Mouse (Mus musculus) MEL (cell line): ENCODE measurements at regions not wholly inside any gene's neighbourhood (a gene's known extent, or its start where the extent isn't known, plus 50 kb on each side); places are given as distances from the start of the nearest gene placed in this dataset.

ENCODE experiments used
- DNase-seq: peaks from one replicate; pipeline ENCODE4 v3.0.0; 2011; ENCODE audit warnings: low read depth, low spot score
- H3K27ac ChIP-seq: 2 replicates; pipeline ENCODE4 v1.5.1; 2012; ENCODE audit warnings: low read depth, mild to moderate bottlenecking, control low read depth, low read length, moderate library complexity; ENCODE audit not compliant: control insufficient read depth
- H3K27me3 ChIP-seq, 2 experiments: fragments of 150-350 bp in 1 of 2; sonication (generic) in 1 of 2; 2 replicates each; pipeline ENCODE4 v1.6.1; 2012; ENCODE audit warnings: low read length in 2 of 2, mild to moderate bottlenecking in 2 of 2, improper control_type of control experiment in 1 of 2, moderate library complexity in 1 of 2; ENCODE audit not compliant: insufficient read depth in 2 of 2, control insufficient read depth in 1 of 2
- H3K36me3 ChIP-seq, 2 experiments: 2 replicates each; pipeline ENCODE4 v1.6.1; 2012 to 2014; ENCODE audit warnings: low read length in 2 of 2, improper control_type of control experiment in 1 of 2, inconsistent platforms in 1 of 2, mild to moderate bottlenecking in 1 of 2; ENCODE audit not compliant: insufficient read depth in 2 of 2, control insufficient read depth in 1 of 2
- H3K4me1 ChIP-seq, 2 experiments: fragments of 150-350 bp in 1 of 2; sonication (generic) in 1 of 2; 2 replicates each; pipeline ENCODE4 v1.6.1; 2012; ENCODE audit warnings: low read length in 2 of 2, improper control_type of control experiment in 1 of 2, mild to moderate bottlenecking in 1 of 2; ENCODE audit not compliant: insufficient read depth in 2 of 2, control insufficient read depth in 1 of 2
- H3K4me3 ChIP-seq, 2 experiments: fragments of 150-350 bp in 1 of 2; sonication (generic) in 1 of 2; 2 replicates each; pipeline ENCODE4 v1.5.1; 2012; ENCODE audit warnings: low read depth in 2 of 2, low read length in 2 of 2, mild to moderate bottlenecking in 2 of 2, moderate library complexity in 2 of 2, control low read depth in 1 of 2, improper control_type of control experiment in 1 of 2; ENCODE audit not compliant: control insufficient read depth in 1 of 2, insufficient read depth in 1 of 2
- H3K79me2 ChIP-seq: 2 replicates; pipeline ENCODE4 v1.6.1; 2012; ENCODE audit warnings: mild to moderate bottlenecking, low read length, moderate library complexity; ENCODE audit not compliant: control insufficient read depth, poor library complexity, insufficient read depth
- H3K9ac ChIP-seq: 2 replicates; pipeline ENCODE4 v1.6.1; 2012; ENCODE audit warnings: low read depth, mild to moderate bottlenecking, control low read depth, low read length, moderate library complexity; ENCODE audit not compliant: control insufficient read depth, poor library complexity, severe bottlenecking
- H3K9me3 ChIP-seq: fragments of 150-350 bp; sonication (generic); replicated peaks from 2 replicates; pipeline ENCODE4 v1.6.1; 2012; ENCODE audit warnings: mild to moderate bottlenecking, low read length, improper control_type of control experiment, moderate library complexity; ENCODE audit not compliant: insufficient read depth
- CHD1 ChIP-seq: IDR thresholded peaks from 2 replicates; pipeline ENCODE4 v1.6.1; 2012; ENCODE audit warnings: low read depth, mild to moderate bottlenecking, inconsistent platforms, low read length, improper control_type of control experiment
- CHD2 ChIP-seq: IDR thresholded peaks from 2 replicates; pipeline ENCODE4 v1.6.1; 2011; ENCODE audit warnings: low read length, improper control_type of control experiment
- CTCF ChIP-seq, 3 experiments: IDR thresholded peaks in 2 of 3; conservative IDR thresholded peaks in 1 of 3; 2 replicates each; pipeline ENCODE4 v1.5.1; 2011 to 2012; ENCODE audit warnings: low read length in 3 of 3, low read depth in 2 of 3, mild to moderate bottlenecking in 2 of 3, improper control_type of control experiment in 1 of 3, inconsistent platforms in 1 of 3, mixed read lengths in 1 of 3, moderate library complexity in 1 of 3; ENCODE audit not compliant: control insufficient read depth in 1 of 3, insufficient read depth in 1 of 3, poor library complexity in 1 of 3, severe bottlenecking in 1 of 3
- EP300 ChIP-seq, 2 experiments: IDR thresholded peaks; 2 replicates each; pipeline ENCODE4 v1.6.1; 2011; ENCODE audit warnings: improper control_type of control experiment in 2 of 2, low read length in 2 of 2, low read depth in 1 of 2, mild to moderate bottlenecking in 1 of 2
- ETS1 ChIP-seq: IDR thresholded peaks from 2 replicates; pipeline ENCODE4 v1.6.1; 2012; ENCODE audit warnings: low read depth, mild to moderate bottlenecking, inconsistent platforms, low read length, improper control_type of control experiment, moderate library complexity
- GABPA ChIP-seq: IDR thresholded peaks from 2 replicates; pipeline ENCODE4 v1.6.1; 2012; ENCODE audit warnings: low read depth, mild to moderate bottlenecking, inconsistent platforms, low read length, improper control_type of control experiment, moderate library complexity
- JUND ChIP-seq: IDR thresholded peaks from 2 replicates; pipeline ENCODE4 v1.6.1; 2011; ENCODE audit warnings: low read depth, mild to moderate bottlenecking, improper control_type of control experiment, low read length
- KAT2A ChIP-seq: conservative IDR thresholded peaks from 2 replicates; pipeline ENCODE4 v1.6.1; 2012; ENCODE audit warnings: low read depth, low read length, improper control_type of control experiment, inconsistent platforms
- MAX ChIP-seq: IDR thresholded peaks from 2 replicates; pipeline ENCODE4 v1.6.1; 2011; ENCODE audit warnings: low read length, improper control_type of control experiment
- MAZ ChIP-seq: IDR thresholded peaks from 2 replicates; pipeline ENCODE4 v1.6.1; 2012; ENCODE audit warnings: low read depth, mild to moderate bottlenecking, inconsistent platforms, low read length, improper control_type of control experiment
- MXI1 ChIP-seq: IDR thresholded peaks from 2 replicates; pipeline ENCODE4 v1.6.1; 2011; ENCODE audit warnings: mild to moderate bottlenecking, low read depth, low read length, improper control_type of control experiment
- MYB ChIP-seq: IDR thresholded peaks from 2 replicates; pipeline ENCODE4 v1.6.1; 2011; ENCODE audit warnings: mild to moderate bottlenecking, low read depth, low read length, improper control_type of control experiment
- MYC ChIP-seq: IDR thresholded peaks from 2 replicates; pipeline ENCODE4 v1.6.1; 2011; ENCODE audit warnings: low read depth, mild to moderate bottlenecking, low read length, improper control_type of control experiment, moderate library complexity
- NELFE ChIP-seq: IDR thresholded peaks from 2 replicates; pipeline ENCODE4 v1.6.1; 2011; ENCODE audit warnings: low read depth, low read length, improper control_type of control experiment
- POLR2A ChIP-seq, 2 experiments: IDR thresholded peaks; 2 replicates each; pipeline ENCODE4 v1.6.1; 2011 to 2012; ENCODE audit warnings: low read length in 2 of 2, mild to moderate bottlenecking in 2 of 2, control low read depth in 1 of 2, improper control_type of control experiment in 1 of 2, low read depth in 1 of 2, moderate library complexity in 1 of 2; ENCODE audit not compliant: control insufficient read depth in 1 of 2, insufficient read depth in 1 of 2, poor library complexity in 1 of 2
- POLR2AphosphoS2 ChIP-seq: IDR thresholded peaks from 2 replicates; pipeline ENCODE4 v1.6.1; 2011; ENCODE audit warnings: low read length, improper control_type of control experiment
- POLR2AphosphoS5 ChIP-seq: IDR thresholded peaks from 2 replicates; pipeline ENCODE4 v1.6.1; 2012; ENCODE audit warnings: low read depth, borderline replicate concordance, mild to moderate bottlenecking, inconsistent platforms, low read length, moderate library complexity, mixed read lengths
- RAD21 ChIP-seq: IDR thresholded peaks from 2 replicates; pipeline ENCODE4 v1.6.1; 2011; ENCODE audit warnings: mild to moderate bottlenecking, low read depth, low read length, improper control_type of control experiment
- RCOR1 ChIP-seq: IDR thresholded peaks from 2 replicates; pipeline ENCODE4 v1.6.1; 2012; ENCODE audit warnings: low read depth, mild to moderate bottlenecking, inconsistent platforms, low read length, improper control_type of control experiment
- SIN3A ChIP-seq: IDR thresholded peaks from 2 replicates; pipeline ENCODE4 v1.6.1; 2012; ENCODE audit warnings: low read length, improper control_type of control experiment, inconsistent platforms
- SMC3 ChIP-seq: IDR thresholded peaks from 2 replicates; pipeline ENCODE4 v1.6.1; 2011; ENCODE audit warnings: low read depth, low read length, improper control_type of control experiment
- TAL1 ChIP-seq: IDR thresholded peaks from 2 replicates; pipeline ENCODE4 v1.6.1; 2012; ENCODE audit warnings: mild to moderate bottlenecking, inconsistent platforms, low read length, moderate library complexity, mixed read lengths
- TBP ChIP-seq: IDR thresholded peaks from 2 replicates; pipeline ENCODE4 v1.8.0; 2011; ENCODE audit warnings: low read depth, low read length, improper control_type of control experiment
- TCF12 ChIP-seq: IDR thresholded peaks from 2 replicates; pipeline ENCODE4 v1.6.1; 2014; ENCODE audit warnings: low read depth, mild to moderate bottlenecking, inconsistent platforms, low read length, improper control_type of control experiment, moderate library complexity
- USF1 ChIP-seq: IDR thresholded peaks from 2 replicates; pipeline ENCODE4 v1.6.1; 2014; ENCODE audit warnings: low read depth, mild to moderate bottlenecking, inconsistent platforms, low read length, improper control_type of control experiment, moderate library complexity
- USF2 ChIP-seq, 2 experiments: IDR thresholded peaks; 2 replicates each; pipeline ENCODE4 v1.6.1; 2011 to 2012; ENCODE audit warnings: improper control_type of control experiment in 2 of 2, low read length in 2 of 2, borderline replicate concordance in 1 of 2, inconsistent platforms in 1 of 2, low read depth in 1 of 2, mild to moderate bottlenecking in 1 of 2; ENCODE audit not compliant: insufficient read depth in 1 of 2
- ZKSCAN1 ChIP-seq: IDR thresholded peaks from 2 replicates; pipeline ENCODE4 v1.6.1; 2012; ENCODE audit warnings: low read depth, mild to moderate bottlenecking, inconsistent platforms, low read length, improper control_type of control experiment, moderate library complexity
- ZMIZ1 ChIP-seq: IDR thresholded peaks from 2 replicates; pipeline ENCODE4 v1.6.1; 2012; ENCODE audit warnings: low read depth, mild to moderate bottlenecking, inconsistent platforms, low read length, improper control_type of control experiment, moderate library complexity
- ZNF384 ChIP-seq: IDR thresholded peaks from 2 replicates; pipeline ENCODE4 v1.6.1; 2012; ENCODE audit warnings: low read depth, mild to moderate bottlenecking, inconsistent platforms, low read length, improper control_type of control experiment

- TF ChIP-seq ETS1, result no peak
- no peak for TF ChIP-seq ZKSCAN1
- TF ChIP-seq NELFE, result no peak
- TF ChIP-seq EP300 (IDR thresholded peaks at IDR 0.05; ENCODE audit: low read depth in 1 of 2, low read length in 2 of 2), result no peak
- no peak for TF ChIP-seq MAX
- no peak for TF ChIP-seq ZNF384
- no peak for TF ChIP-seq MYC
- TF ChIP-seq CHD2, result no peak
- no peak for TF ChIP-seq TCF12
- no peak for TF ChIP-seq MAZ
- TF ChIP-seq USF1, result no peak
- no peak for TF ChIP-seq USF2 (IDR thresholded peaks at IDR 0.05; ENCODE audit: borderline replicate concordance in 1 of 2, insufficient read depth in 1 of 2, low read depth in 1 of 2, low read length in 2 of 2)
- no peak for TF ChIP-seq GABPA
- TF ChIP-seq TAL1, result no peak
- no peak for TF ChIP-seq POLR2AphosphoS2
- TF ChIP-seq MYB, result no peak
- no peak for TF ChIP-seq CHD1
- TF ChIP-seq POLR2AphosphoS5, result no peak
- no peak for TF ChIP-seq MXI1
- no peak for TF ChIP-seq ZMIZ1
- no peaks in the 10 kb centered on the region for H3K9me3 ChIP-seq
- no peak overlapping the region for H3K27ac ChIP-seq
- H3K4me3 ChIP-seq, result no peak overlapping the region
- H3K79me2 ChIP-seq, result no peaks in the 10 kb centered on the region
- no peak overlapping the region for H3K9ac ChIP-seq
- H3K36me3 ChIP-seq, result no peaks in the 10 kb centered on the region
- H3K4me1 ChIP-seq, result no peaks in the 10 kb centered on the region
- H3K27me3 ChIP-seq, result peaks cover 0 to 1% of the 10 kb centered on the region in 2 experiments; a peak in 1 of 4 replicates
- no peak for DNase-seq
These were observed 133.5 kb upstream of the Nampt start for GRCm38 (mm10) chr12:32685788-32686385.

GRCm38 (mm10) chr12:32689361-32689760 is 130.0 kb upstream of the Nampt start:
- TF ChIP-seq CTCF (IDR thresholded peaks at IDR 0.05 in 2 of 3, conservative IDR thresholded peaks at IDR 0.05 in 1 of 3; ENCODE audit: control insufficient read depth in 1 of 3, insufficient read depth in 1 of 3, low read depth in 2 of 3, low read length in 3 of 3, poor library complexity in 1 of 3, severe bottlenecking in 1 of 3) (no peak), ETS1 (no peak), SIN3A (no peak), TAL1 (no peak), KAT2A (no peak), USF1 (no peak), TBP (no peak), ZMIZ1 (no peak), POLR2A (IDR thresholded peaks at IDR 0.05; ENCODE audit: control insufficient read depth in 1 of 2, insufficient read depth in 1 of 2, low read depth in 1 of 2, low read length in 2 of 2, poor library complexity in 1 of 2) (no peak), RAD21 (no peak), MXI1 (no peak), SMC3 (no peak), USF2 (IDR thresholded peaks at IDR 0.05; ENCODE audit: borderline replicate concordance in 1 of 2, insufficient read depth in 1 of 2, low read depth in 1 of 2, low read length in 2 of 2) (no peak), JUND (no peak), NELFE (no peak), RCOR1 (no peak)
- Histone ChIP-seq H3K36me3 (no peaks in the 10 kb centered on the region), H3K79me2 (no peaks in the 10 kb centered on the region), H3K4me3 (no peak overlapping the region), H3K27me3 (peaks cover 0 to 1% of the 10 kb centered on the region in 2 experiments; a peak in 1 of 4 replicates), H3K27ac (no peak overlapping the region), H3K4me1 (no peaks in the 10 kb centered on the region), H3K9ac (no peak overlapping the region), H3K9me3 (no peaks in the 10 kb centered on the region)
- DNase-seq, result no peak
